Mouse (Mus musculus) G1E (cell line): Measurements from ENCODE around the gene Armc6.

Source experiments
- CTCF ChIP-seq: IDR thresholded peaks from 2 replicates; pipeline ENCODE4 v1.5.1; 2012; ENCODE audit warnings: low read depth, low read length, inconsistent platforms, mixed read lengths
- GATA1 ChIP-seq: IDR thresholded peaks from 2 replicates; pipeline ENCODE4 v1.6.1; 2012; ENCODE audit warnings: borderline replicate concordance, low read length, inconsistent platforms, mixed read lengths
- POLR2AphosphoS5 ChIP-seq: IDR thresholded peaks from 2 replicates; pipeline ENCODE4 v1.6.1; 2012; ENCODE audit warnings: low read depth, low read length, inconsistent platforms; ENCODE audit not compliant: insufficient replicate concordance
- TAL1 ChIP-seq: conservative IDR thresholded peaks from 2 replicates; pipeline ENCODE4 v1.6.1; 2012; ENCODE audit warnings: low read depth, low read length, inconsistent platforms, mixed read lengths

- TF ChIP-seq CTCF (no peak), POLR2AphosphoS5 (no peak), GATA1 (no peak), TAL1 (no peak)
These were observed 38.7 kb upstream of the Armc6 start for GRCm38 (mm10) chr8:70272949-70273348.
